Mouse (Mus musculus) heart, embryonic 12.5 days (tissue): ENCODE results near the gene Spata19. TPM values are rescaled to one million over a fixed set of nuclear protein-coding genes. Genes with fewer than 3 reads are reported as not detected.

Experiments
- ATAC-seq: fragments of 200-750 bp; cut with Nextera tagmentation; 2 replicates; pipeline ENCODE4 v1.8.0; 2017; ENCODE audit warnings: moderate TSS enrichment, moderate library complexity; ENCODE audit not compliant: insufficient number of reproducible peaks, low FRiP score
- H3K27ac ChIP-seq: fragments of 300-500 bp; sonication (generic); 2 replicates; pipeline ENCODE4 v1.5.1; 2016; ENCODE audit warnings: mild to moderate bottlenecking, moderate library complexity; ENCODE audit not compliant: poor library complexity, severe bottlenecking
- H3K27me3 ChIP-seq: fragments of 300-500 bp; sonication (generic); replicated peaks from 2 replicates; pipeline ENCODE4 v1.6.1; 2016; ENCODE audit warnings: mild to moderate bottlenecking, moderate library complexity
- H3K36me3 ChIP-seq: fragments of 300-500 bp; sonication (generic); 2 replicates; pipeline ENCODE4 v1.6.1; 2016; ENCODE audit warnings: mild to moderate bottlenecking, moderate library complexity
- H3K4me1 ChIP-seq: fragments of 300-500 bp; sonication (generic); replicated peaks from 2 replicates; pipeline ENCODE4 v1.6.1; 2016; ENCODE audit warnings: mild to moderate bottlenecking
- H3K4me2 ChIP-seq: fragments of 300-500 bp; sonication (generic); 2 replicates; pipeline ENCODE4 v1.6.1; 2016; ENCODE audit warnings: mild to moderate bottlenecking, moderate library complexity
- H3K4me3 ChIP-seq: fragments of 300-500 bp; sonication (generic); 2 replicates; pipeline ENCODE4 v1.5.1; 2016; ENCODE audit warnings: mild to moderate bottlenecking
- H3K9ac ChIP-seq: fragments of 300-500 bp; sonication (generic); 2 replicates; pipeline ENCODE4 v1.6.1; 2016; ENCODE audit warnings: mild to moderate bottlenecking, moderate library complexity
- H3K9me3 ChIP-seq: fragments of 300-500 bp; sonication (generic); replicated peaks from 2 replicates; pipeline ENCODE4 v1.6.1; 2016; ENCODE audit warnings: mild to moderate bottlenecking, moderate library complexity
- whole genome bisulfite sequencing: fragments of 180-500 bp; shearing (Covaris S2); methylation state at CpG from one replicate; pipeline ENCODE4 v1.1.7; 2016; 5-methylcytosine and 5-hydroxymethylcytosine counted together
- polyA plus RNA-seq: library from polyadenylated mRNA; unstranded; fragments of >200 nt; fragmentation: Nextera tagmentation; extraction: Ambion mirVana; gene quantifications from 2 replicates; pipeline ENCODE4 v1.2.1, GENCODE M21; 2016

The Spata19 gene
- polyA plus RNA-seq, 1 experiment from 2014 or later: not detected

DNA sequence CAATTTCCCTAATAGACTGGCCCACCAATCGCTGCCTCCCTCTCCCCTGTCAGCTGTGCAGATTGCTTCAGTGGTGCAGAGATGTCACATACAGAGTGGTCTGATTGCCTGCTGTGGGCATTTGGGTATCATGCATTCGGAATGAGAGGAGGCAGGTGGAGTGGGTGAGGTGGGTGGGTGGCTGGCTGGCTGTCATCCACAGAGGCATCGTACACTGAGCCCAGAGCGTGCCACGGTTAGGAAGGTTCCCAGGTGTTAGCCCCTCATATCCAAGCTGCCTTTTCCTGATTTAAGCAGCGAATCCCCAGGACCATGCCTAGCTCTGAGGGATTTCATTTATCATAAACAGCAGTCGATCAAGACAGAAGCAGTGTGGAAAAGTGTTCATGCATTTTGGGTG, 36.7 kb downstream of the Spata19 start:
- Histone ChIP-seq H3K27me3 (no peaks in the 10 kb centered on the region), H3K9me3 (no peaks in the 10 kb centered on the region), H3K27ac (no peak overlapping the region), H3K4me1 (no peaks in the 10 kb centered on the region), H3K4me3 (no peak overlapping the region), H3K36me3 (no peaks in the 10 kb centered on the region), H3K9ac (no peak overlapping the region), H3K4me2 (no peak overlapping the region)
- no peak for ATAC-seq
- WGBS: 74% methylated on average over 7 of the region's 7 CpGs

DNA sequence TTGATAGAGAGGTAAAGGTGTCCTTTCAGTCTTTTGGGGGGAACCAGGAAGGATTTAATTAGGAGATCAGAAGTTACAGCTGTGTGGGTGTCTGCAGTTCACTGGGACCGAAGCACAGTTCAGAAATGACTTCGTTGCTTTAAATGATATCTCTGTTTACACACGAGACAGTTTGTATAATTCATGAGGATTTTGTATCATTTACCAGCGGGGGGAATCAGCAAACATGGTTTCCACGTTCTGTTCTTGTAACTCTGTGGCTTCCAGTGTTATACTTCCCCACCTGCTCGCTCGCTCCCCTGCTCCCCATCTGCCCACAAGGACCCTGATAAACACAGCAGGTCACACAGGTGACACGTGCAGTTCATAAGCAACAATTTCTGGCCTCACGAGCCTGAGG, 39.3 kb downstream of the Spata19 start:
- ATAC-seq: no peak
- Histone ChIP-seq H3K27ac (no peak overlapping the region), H3K9me3 (no peaks in the 10 kb centered on the region), H3K4me3 (no peak overlapping the region), H3K4me1 (no peaks in the 10 kb centered on the region), H3K4me2 (no peak overlapping the region), H3K36me3 (no peaks in the 10 kb centered on the region), H3K27me3 (no peaks in the 10 kb centered on the region), H3K9ac (no peak overlapping the region)
- 75% methylated on average over 9 of the region's 9 CpGs for whole genome bisulfite sequencing

DNA sequence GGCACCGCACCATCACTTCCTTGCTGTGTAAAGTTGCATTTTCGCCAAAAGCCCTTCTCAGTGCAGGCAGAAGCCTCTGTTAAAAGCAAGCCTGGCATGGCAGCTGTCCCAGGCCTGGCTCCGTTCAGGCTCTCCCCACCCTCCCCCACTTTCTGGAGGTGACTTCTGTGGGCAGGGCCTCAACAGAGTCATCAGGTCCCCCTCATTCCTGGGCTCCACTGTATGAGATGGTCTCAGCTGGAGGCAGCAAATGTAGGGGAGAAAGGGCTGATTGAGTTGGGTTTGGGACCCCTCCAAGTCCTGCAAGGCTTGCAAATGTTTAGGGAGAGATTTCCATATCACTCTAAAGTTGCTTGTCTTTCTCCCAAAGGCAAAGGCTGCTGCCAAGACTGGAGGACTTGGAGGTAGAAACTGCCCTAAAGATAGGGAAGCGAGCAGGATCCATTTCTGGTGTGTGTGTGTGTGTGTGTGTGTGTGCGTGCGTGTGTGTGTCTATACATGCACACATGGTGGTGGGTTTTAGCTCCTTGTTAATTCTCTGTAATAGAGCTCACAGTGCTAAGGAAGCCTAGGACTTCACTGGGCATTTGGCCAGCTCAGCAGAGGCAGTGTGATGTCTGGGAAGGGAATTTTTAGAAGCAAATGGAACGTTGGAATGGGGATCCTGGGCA, 40.9 kb downstream of the Spata19 start:
- Histone ChIP-seq H3K4me2 (no peak overlapping the region), H3K9me3 (no peaks in the 10 kb centered on the region), H3K4me3 (no peak overlapping the region), H3K4me1 (no peaks in the 10 kb centered on the region), H3K27me3 (no peaks in the 10 kb centered on the region), H3K36me3 (no peaks in the 10 kb centered on the region), H3K27ac (no peak overlapping the region), H3K9ac (no peak overlapping the region)
- WGBS: 60% methylated on average over 7 of the region's 7 CpGs
- ATAC-seq: no peak

DNA sequence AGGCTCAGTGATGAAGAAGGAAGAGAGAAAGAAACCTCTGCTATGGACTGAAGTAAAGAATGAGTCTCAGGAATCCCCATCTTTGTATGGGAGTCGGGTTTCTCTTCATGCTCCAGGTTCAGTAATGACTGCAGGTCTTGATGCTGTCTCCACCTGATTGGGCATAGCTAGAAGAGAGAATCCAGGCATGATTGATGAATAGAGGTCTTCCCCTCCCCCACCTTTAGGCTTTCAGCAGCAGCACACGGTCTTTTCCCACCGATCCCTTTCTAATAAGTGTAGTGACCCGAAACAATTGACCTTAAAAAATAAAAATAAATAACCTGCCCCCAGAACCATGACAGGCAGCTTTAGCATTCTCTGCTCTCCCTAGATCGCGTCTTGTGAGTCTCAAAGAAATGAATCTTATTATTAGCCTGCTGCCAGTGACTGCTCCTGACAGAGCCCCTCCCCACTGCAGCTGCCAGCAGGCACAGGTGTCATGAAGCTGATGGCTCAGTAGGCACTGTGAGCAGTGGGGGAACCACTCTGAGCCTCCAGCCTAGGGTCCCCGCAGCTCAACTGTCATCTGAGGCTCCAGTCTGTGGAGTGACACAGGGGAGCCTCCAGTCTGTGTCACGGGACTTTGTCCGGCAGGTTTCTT, 53.3 kb downstream of the Spata19 start:
- Histone ChIP-seq H3K4me2 (no peak overlapping the region), H3K36me3 (no peaks in the 10 kb centered on the region), H3K4me1 (no peaks in the 10 kb centered on the region; the same call in 1 of the 2 replicates), H3K27me3 (no peaks in the 10 kb centered on the region; the same call in 1 of the 2 replicates), H3K27ac (no peak overlapping the region), H3K4me3 (no peak overlapping the region), H3K9me3 (no peaks in the 10 kb centered on the region), H3K9ac (no peak overlapping the region)
- WGBS: 54% methylated on average over 9 of the region's 9 CpGs
- ATAC-seq: no peak

Other genes starting within 250 kb of the Spata19 start
- gene Jam3, start 241.4 kb upstream of the Spata19 start, polyA plus RNA-seq: 47.4 and 50.0 TPM in 2 replicates
- gene Igsf9b, start 97.6 kb upstream of the Spata19 start, polyA plus RNA-seq: 3.1 and 3.3 TPM in 2 replicates